Mouse (Mus musculus) MEL (cell line): Measurements from ENCODE around the gene Thada.

Experiments used
- BHLHE40 ChIP-seq: IDR thresholded peaks from 2 replicates; pipeline ENCODE4 v1.6.1; 2012; ENCODE audit warnings: low read depth, mild to moderate bottlenecking, inconsistent platforms, low read length, improper control_type of control experiment, borderline replicate concordance
- CTCF ChIP-seq, 3 experiments: IDR thresholded peaks in 2 of 3; conservative IDR thresholded peaks in 1 of 3; 2 replicates each; pipeline ENCODE4 v1.5.1; 2011 to 2012; ENCODE audit warnings: low read length in 3 of 3, low read depth in 2 of 3, mild to moderate bottlenecking in 2 of 3, improper control_type of control experiment in 1 of 3, inconsistent platforms in 1 of 3, mixed read lengths in 1 of 3, moderate library complexity in 1 of 3; ENCODE audit not compliant: control insufficient read depth in 1 of 3, insufficient read depth in 1 of 3, poor library complexity in 1 of 3, severe bottlenecking in 1 of 3
- EP300 ChIP-seq, 2 experiments: IDR thresholded peaks; 2 replicates each; pipeline ENCODE4 v1.6.1; 2011; ENCODE audit warnings: improper control_type of control experiment in 2 of 2, low read length in 2 of 2, low read depth in 1 of 2, mild to moderate bottlenecking in 1 of 2
- GABPA ChIP-seq: IDR thresholded peaks from 2 replicates; pipeline ENCODE4 v1.6.1; 2012; ENCODE audit warnings: low read depth, mild to moderate bottlenecking, inconsistent platforms, low read length, improper control_type of control experiment, moderate library complexity
- NRF1 ChIP-seq: IDR thresholded peaks from 2 replicates; pipeline ENCODE4 v1.6.1; 2014; ENCODE audit warnings: low read depth, mild to moderate bottlenecking, inconsistent platforms, low read length, improper control_type of control experiment, moderate library complexity; ENCODE audit not compliant: poor library complexity, insufficient read depth, severe bottlenecking
- POLR2A ChIP-seq, 2 experiments: IDR thresholded peaks; 2 replicates each; pipeline ENCODE4 v1.6.1; 2011 to 2012; ENCODE audit warnings: low read length in 2 of 2, mild to moderate bottlenecking in 2 of 2, control low read depth in 1 of 2, improper control_type of control experiment in 1 of 2, low read depth in 1 of 2, moderate library complexity in 1 of 2; ENCODE audit not compliant: control insufficient read depth in 1 of 2, insufficient read depth in 1 of 2, poor library complexity in 1 of 2
- USF2 ChIP-seq, 2 experiments: IDR thresholded peaks; 2 replicates each; pipeline ENCODE4 v1.6.1; 2011 to 2012; ENCODE audit warnings: improper control_type of control experiment in 2 of 2, low read length in 2 of 2, borderline replicate concordance in 1 of 2, inconsistent platforms in 1 of 2, low read depth in 1 of 2, mild to moderate bottlenecking in 1 of 2; ENCODE audit not compliant: insufficient read depth in 1 of 2

GRCm38 (mm10) chr17:84155029-84155338 lies 311.0 kb downstream of the Thada start:
- no peak for TF ChIP-seq CTCF (IDR thresholded peaks at IDR 0.05 in 2 of 3, conservative IDR thresholded peaks at IDR 0.05 in 1 of 3; ENCODE audit: control insufficient read depth in 1 of 3, insufficient read depth in 1 of 3, low read depth in 2 of 3, low read length in 3 of 3, poor library complexity in 1 of 3, severe bottlenecking in 1 of 3)
- no peak for TF ChIP-seq USF2 (IDR thresholded peaks at IDR 0.05; ENCODE audit: borderline replicate concordance in 1 of 2, insufficient read depth in 1 of 2, low read depth in 1 of 2, low read length in 2 of 2)
- peak in 1 of 2 experiments; percentile 15; a peak in 1 of 4 replicates for TF ChIP-seq POLR2A (IDR thresholded peaks at IDR 0.05; ENCODE audit: control insufficient read depth in 1 of 2, insufficient read depth in 1 of 2, low read depth in 1 of 2, low read length in 2 of 2, poor library complexity in 1 of 2)
- TF ChIP-seq EP300 (IDR thresholded peaks at IDR 0.05; ENCODE audit: low read depth in 1 of 2, low read length in 2 of 2), result peak in 1 of 2 experiments; percentile 5; a peak in 1 of 4 replicates
- no peak for TF ChIP-seq NRF1
- TF ChIP-seq BHLHE40, result no peak
- no peak for TF ChIP-seq GABPA
